Mouse (Mus musculus) heart, postnatal 0 days (tissue): Measurements from ENCODE around the gene Sparc.

Source experiments
- CTCF ChIP-seq: IDR thresholded peaks from 2 replicates; pipeline ENCODE4 v1.5.1; 2016; ENCODE audit warnings: antibody characterized with exemption, control low read depth, low read depth
- EP300 ChIP-seq: IDR thresholded peaks from 2 replicates; pipeline ENCODE4 v1.6.1; 2016; ENCODE audit warnings: antibody characterized with exemption, low read depth

DNA sequence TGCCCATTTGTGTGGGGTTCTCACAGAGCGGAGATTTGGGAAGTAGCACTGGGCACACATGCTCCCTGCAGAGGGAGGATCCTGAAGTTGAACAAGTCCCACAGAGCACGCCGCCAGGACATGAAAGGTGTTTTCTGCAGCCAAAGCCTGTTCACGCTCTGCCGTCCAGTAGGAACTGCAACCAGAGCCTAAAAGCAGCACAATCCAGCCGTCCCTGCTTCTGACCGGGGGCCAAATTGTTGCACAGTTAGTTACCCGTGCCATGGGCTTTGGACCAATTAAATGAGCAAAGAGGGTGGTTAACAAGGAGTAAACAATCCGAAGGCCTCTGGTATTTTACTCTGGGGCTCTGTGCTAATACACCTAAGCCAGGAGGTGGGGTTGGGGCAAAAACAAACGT, 55.2 kb downstream of the Sparc start:
- TF ChIP-seq EP300 (no peak), CTCF (no peak)
